Mouse (Mus musculus) hindbrain, embryonic 15.5 days (tissue): ENCODE measurements around the gene Adpgk. TPM values are rescaled to one million over a fixed set of nuclear protein-coding genes. Genes with fewer than 3 reads are reported as not detected.

Experiments used
- ATAC-seq: fragments of 200-750 bp; cut with Nextera tagmentation; 2 replicates; pipeline ENCODE4 v1.8.0; 2017; ENCODE audit warnings: low read depth, moderate number of reproducible peaks, moderate TSS enrichment; ENCODE audit not compliant: low FRiP score
- H3K27ac ChIP-seq: fragments of 300-500 bp; sonication (generic); replicated peaks from 2 replicates; pipeline ENCODE4 v1.5.1; 2015; ENCODE audit warnings: mild to moderate bottlenecking, inconsistent platforms
- H3K27me3 ChIP-seq: fragments of 300-500 bp; sonication (generic); 2 replicates; pipeline ENCODE4 v1.6.1; 2015; ENCODE audit warnings: control low read depth, inconsistent platforms
- H3K36me3 ChIP-seq: fragments of 300-500 bp; sonication (generic); 2 replicates; pipeline ENCODE4 v1.6.1; 2015; ENCODE audit warnings: control low read depth, inconsistent platforms
- H3K4me1 ChIP-seq: fragments of 300-500 bp; sonication (generic); replicated peaks from 2 replicates; pipeline ENCODE4 v1.6.1; 2015; ENCODE audit warnings: control low read depth, inconsistent platforms
- H3K4me2 ChIP-seq: fragments of 300-500 bp; sonication (generic); 2 replicates; pipeline ENCODE4 v1.6.1; 2015; ENCODE audit warnings: moderate library complexity, mild to moderate bottlenecking, inconsistent platforms
- H3K4me3 ChIP-seq: fragments of 300-500 bp; sonication (generic); 2 replicates; pipeline ENCODE4 v1.5.1; 2015; ENCODE audit warnings: mild to moderate bottlenecking, inconsistent platforms
- H3K9ac ChIP-seq: fragments of 300-500 bp; sonication (generic); 2 replicates; pipeline ENCODE4 v1.6.1; 2015; ENCODE audit warnings: inconsistent platforms
- H3K9me3 ChIP-seq: fragments of 300-500 bp; sonication (generic); 2 replicates; pipeline ENCODE4 v1.6.1; 2016; ENCODE audit warnings: control low read depth, inconsistent platforms
- WGBS: fragments of 180-500 bp; shearing (Covaris S2); methylation state at CpG from one replicate; pipeline ENCODE4 v1.1.7; 2015; 5-methylcytosine and 5-hydroxymethylcytosine counted together
- polyA plus RNA-seq: library from polyadenylated mRNA; unstranded; fragments of >200 nt; fragmentation: Nextera tagmentation; extraction: Ambion mirVana; gene quantifications from 2 replicates; pipeline ENCODE4 v1.2.1, GENCODE M21; 2015

Adpgk gene
- 24.8 and 24.9 TPM in 2 replicates for polyA plus RNA-seq

GRCm38 (mm10) chr9:59290957-59291687 is at the start of gene Adpgk:
Adpgk (plus strand) TSS chr9:59291558.
- ATAC-seq: peak; percentile 99
- WGBS: under 1% methylated on average over 54 of the region's 58 CpGs
- H3K4me1 ChIP-seq: peaks cover 24% of the 10 kb centered on the region
- peak within 1 kb of the TSS; percentile 94 for H3K4me3 ChIP-seq
- H3K36me3 ChIP-seq: no peaks in the 10 kb centered on the region
- H3K4me2 ChIP-seq: peak within 1 kb of the TSS; percentile 74
- peak within 1 kb of the TSS; percentile 90 for H3K9ac ChIP-seq
- H3K9me3 ChIP-seq: no peaks in the 10 kb centered on the region
- H3K27me3 ChIP-seq: no peaks in the 10 kb centered on the region
- peak within 1 kb of the TSS; percentile 93 for H3K27ac ChIP-seq

- H3K4me2 ChIP-seq: no peak overlapping the region
- WGBS: 55% methylated on average over 7 of the region's 7 CpGs
- H3K36me3 ChIP-seq: no peaks in the 10 kb centered on the region
Observed at GRCm38 (mm10) chr9:59245181-59245580, 46.2 kb upstream of the Adpgk start.

GRCm38 (mm10) chr9:59246456-59247029 is 44.8 kb upstream of the Adpgk start:
- H3K27ac ChIP-seq: no peak overlapping the region
- no peaks in the 10 kb centered on the region for H3K4me1 ChIP-seq
- H3K36me3 ChIP-seq: no peaks in the 10 kb centered on the region
- 57% methylated on average over 6 of the region's 6 CpGs for WGBS
- no peak for ATAC-seq
- H3K4me2 ChIP-seq: no peak overlapping the region
- H3K27me3 ChIP-seq: no peaks in the 10 kb centered on the region
- H3K4me3 ChIP-seq: no peak overlapping the region
- H3K9me3 ChIP-seq: no peaks in the 10 kb centered on the region
- H3K9ac ChIP-seq: no peak overlapping the region

More at GRCm38 (mm10) chr9:59245181-59245580, 46.2 kb upstream of the Adpgk start:
- H3K4me1 ChIP-seq: no peaks in the 10 kb centered on the region
- no peak overlapping the region for H3K4me3 ChIP-seq
- no peak overlapping the region for H3K9ac ChIP-seq
- H3K9me3 ChIP-seq: no peaks in the 10 kb centered on the region
- no peak overlapping the region for H3K27ac ChIP-seq
- H3K27me3 ChIP-seq: no peaks in the 10 kb centered on the region
- no peak for ATAC-seq

GRCm38 (mm10) chr9:59249359-59249758 is 42.0 kb upstream of the Adpgk start:
- H3K4me3 ChIP-seq: no peak overlapping the region
- 78% methylated on average over 3 of the region's 3 CpGs for WGBS
- H3K36me3 ChIP-seq: no peaks in the 10 kb centered on the region
- H3K9ac ChIP-seq: no peak overlapping the region
- H3K9me3 ChIP-seq: no peaks in the 10 kb centered on the region
- H3K27ac ChIP-seq: no peak overlapping the region
- no peak overlapping the region for H3K4me2 ChIP-seq
- H3K4me1 ChIP-seq: no peaks in the 10 kb centered on the region
- ATAC-seq: no peak
- H3K27me3 ChIP-seq: no peaks in the 10 kb centered on the region

- 64% methylated on average over 3 of the region's 3 CpGs for WGBS
- H3K4me1 ChIP-seq: no peaks in the 10 kb centered on the region
- H3K4me3 ChIP-seq: no peak overlapping the region
- H3K9me3 ChIP-seq: no peaks in the 10 kb centered on the region
- no peaks in the 10 kb centered on the region for H3K27me3 ChIP-seq
- no peak overlapping the region for H3K4me2 ChIP-seq
- no peak overlapping the region for H3K27ac ChIP-seq
- ATAC-seq: no peak
- no peak overlapping the region for H3K9ac ChIP-seq
- no peaks in the 10 kb centered on the region for H3K36me3 ChIP-seq
Observed at GRCm38 (mm10) chr9:59250272-59250671, 41.1 kb upstream of the Adpgk start.

GRCm38 (mm10) chr9:59254716-59255421 is 36.5 kb upstream of the Adpgk start:
- Histone ChIP-seq H3K4me2 (no peak overlapping the region), H3K27me3 (no peaks in the 10 kb centered on the region), H3K4me3 (no peak overlapping the region), H3K4me1 (peaks cover 12% of the 10 kb centered on the region), H3K9ac (no peak overlapping the region), H3K27ac (no peak overlapping the region), H3K36me3 (no peaks in the 10 kb centered on the region), H3K9me3 (no peaks in the 10 kb centered on the region)
- ATAC-seq: no peak
- 55% methylated on average over 5 of the region's 5 CpGs for WGBS

- 33% methylated on average over 9 of the region's 9 CpGs for WGBS
- peaks cover 30% of the 10 kb centered on the region for H3K4me1 ChIP-seq
- H3K9ac ChIP-seq: no peak overlapping the region
- H3K27ac ChIP-seq: peak overlapping the region; percentile 60
- H3K9me3 ChIP-seq: no peaks in the 10 kb centered on the region
- no peak overlapping the region for H3K4me3 ChIP-seq
- ATAC-seq: peak; percentile 61
- no peak overlapping the region for H3K4me2 ChIP-seq
- H3K27me3 ChIP-seq: no peaks in the 10 kb centered on the region
- H3K36me3 ChIP-seq: no peaks in the 10 kb centered on the region
Observed at GRCm38 (mm10) chr9:59259806-59260454, 31.4 kb upstream of the Adpgk start.

- H3K27ac ChIP-seq: no peak overlapping the region
- H3K4me1 ChIP-seq: peaks cover 6% of the 10 kb centered on the region; the same call in 1 of the 2 replicates
- H3K36me3 ChIP-seq: no peaks in the 10 kb centered on the region
- no peak overlapping the region for H3K4me3 ChIP-seq
- no peaks in the 10 kb centered on the region for H3K27me3 ChIP-seq
- H3K9ac ChIP-seq: no peak overlapping the region
- H3K9me3 ChIP-seq: no peaks in the 10 kb centered on the region
- no peak overlapping the region for H3K4me2 ChIP-seq
- ATAC-seq: no peak
- WGBS: 58% methylated on average over 6 of the region's 6 CpGs
Observed at GRCm38 (mm10) chr9:59266332-59266731, 25.0 kb upstream of the Adpgk start.

- 31% methylated on average over 5 of the region's 5 CpGs for WGBS
Observed at GRCm38 (mm10) chr9:59269728-59270127, 21.6 kb upstream of the Adpgk start.

GRCm38 (mm10) chr9:59271081-59271480 is 20.3 kb upstream of the Adpgk start:
- ATAC-seq: no peak
- Histone ChIP-seq H3K36me3 (no peaks in the 10 kb centered on the region), H3K27ac (no peak overlapping the region), H3K9ac (no peak overlapping the region), H3K4me2 (no peak overlapping the region), H3K27me3 (no peaks in the 10 kb centered on the region), H3K9me3 (no peaks in the 10 kb centered on the region), H3K4me3 (no peak overlapping the region), H3K4me1 (0 out of 2 replicates have a peak, but pooled peaks cover 3% of the 10 kb centered on the region)
- WGBS: 37% methylated on average over 4 of the region's 4 CpGs

More at GRCm38 (mm10) chr9:59269728-59270127, 21.6 kb upstream of the Adpgk start:
- Histone ChIP-seq H3K36me3 (no peaks in the 10 kb centered on the region), H3K4me3 (no peak overlapping the region), H3K27me3 (no peaks in the 10 kb centered on the region), H3K9me3 (no peaks in the 10 kb centered on the region), H3K4me1 (0 out of 2 replicates have a peak, but pooled peaks cover 3% of the 10 kb centered on the region), H3K9ac (no peak overlapping the region), H3K4me2 (no peak overlapping the region), H3K27ac (no peak overlapping the region)
- peak; percentile 56 for ATAC-seq

GRCm38 (mm10) chr9:59271711-59272110 is 19.6 kb upstream of the Adpgk start:
- Histone ChIP-seq H3K9ac (no peak overlapping the region), H3K27me3 (no peaks in the 10 kb centered on the region), H3K4me1 (0 out of 2 replicates have a peak, but pooled peaks cover 3% of the 10 kb centered on the region), H3K9me3 (no peaks in the 10 kb centered on the region), H3K4me3 (no peak overlapping the region), H3K4me2 (no peak overlapping the region), H3K27ac (no peak overlapping the region), H3K36me3 (no peaks in the 10 kb centered on the region)
- WGBS: 38% methylated on average over 6 of the region's 6 CpGs
- no peak for ATAC-seq

- no peaks in the 10 kb centered on the region for H3K9me3 ChIP-seq
- H3K36me3 ChIP-seq: no peaks in the 10 kb centered on the region
- H3K9ac ChIP-seq: no peak overlapping the region
- no peak overlapping the region for H3K4me2 ChIP-seq
- no peak overlapping the region for H3K27ac ChIP-seq
- H3K4me3 ChIP-seq: no peak overlapping the region
- no peaks in the 10 kb centered on the region for H3K27me3 ChIP-seq
- ATAC-seq: no peak
- H3K4me1 ChIP-seq: 0 out of 2 replicates have a peak, but pooled peaks cover 3% of the 10 kb centered on the region
Observed at GRCm38 (mm10) chr9:59273199-59273598, 18.2 kb upstream of the Adpgk start.
